13 mouse cellular contexts compared by ENCODE assay signal in the genomic region with DNA sequence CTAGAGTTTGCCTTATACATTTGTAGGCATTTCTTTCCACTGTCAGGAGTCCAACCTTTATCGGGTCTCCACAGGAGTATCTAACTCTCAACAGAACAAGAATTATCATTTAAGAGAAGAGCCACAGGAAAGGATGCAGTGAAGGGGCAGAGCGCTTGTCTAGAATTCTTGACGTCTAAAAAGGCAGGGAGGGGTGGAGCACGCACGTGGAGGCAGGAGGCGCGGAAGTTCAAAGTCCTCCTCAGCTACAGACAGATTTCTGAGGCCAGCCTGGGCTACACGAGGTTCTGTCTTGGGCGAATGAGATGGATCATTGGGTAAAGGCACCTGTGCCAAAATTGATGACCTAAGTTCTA. TPM values are rescaled to one million over a fixed set of nuclear protein-coding genes. Genes with fewer than 3 reads are reported as not detected.
A peak's percentile ranks its signal among the peaks of the same experiment; 100 is the strongest.
DNase-seq lines count a peak whose midpoint lies in the region; ATAC-seq and TF ChIP-seq lines count a peak whose summit lies in the region.
"Had no signal": no experiment of that assay in that cellular context is flagged by ENCODE, and none has a peak within 500 bp of the region (broad histone marks: within the 10 kb centered on the region; RNA-seq: fewer than 3 reads in every experiment).

No protein-coding gene starts in this region.

- no peak for DNase-seq in midbrain, embryonic 14.5 days
- no peak for DNase-seq in limb, embryonic 14.5 days (ENCODE audit: low spot score)
- DNase-seq in midbrain, postnatal 0 days (ENCODE audit: low spot score) = no peak
- no peak for DNase-seq in thymus, adult 2 months
- DNase-seq: adrenal gland, adult 2 months; gastrocnemius, postnatal 25 days; lung, postnatal 4 days had no signal

- no peaks in the 10 kb centered on the region for H3K27me3 ChIP-seq in midbrain, embryonic 12.5 days
- H3K27me3 ChIP-seq in midbrain, embryonic 14.5 days (ENCODE audit: control insufficient read depth, insufficient read depth, low read length) = no peaks in the 10 kb centered on the region
- H3K27me3 ChIP-seq in forebrain, embryonic 12.5 days = no peaks in the 10 kb centered on the region
- H3K27me3 ChIP-seq in limb, embryonic 14.5 days (ENCODE audit: control insufficient read depth, insufficient read depth, low read length) = no peaks in the 10 kb centered on the region
- no peaks in the 10 kb centered on the region for H3K27me3 ChIP-seq in midbrain, postnatal 0 days (ENCODE audit: insufficient read depth, low read length)
- no peaks in the 10 kb centered on the region for H3K27me3 ChIP-seq in thymus, adult 2 months (ENCODE audit: control insufficient read depth, insufficient read depth, low read length)
- H3K27me3 ChIP-seq: limb, embryonic 15.5 days had no signal

- no peak overlapping the region for H3K4me3 ChIP-seq in midbrain, embryonic 12.5 days
- no peak overlapping the region for H3K4me3 ChIP-seq in midbrain, embryonic 14.5 days (replicated peaks; ENCODE audit: low read depth, low read length)
- H3K4me3 ChIP-seq in forebrain, embryonic 12.5 days (replicated peaks) = no peak overlapping the region
- no peak overlapping the region for H3K4me3 ChIP-seq in limb, embryonic 14.5 days (replicated peaks; ENCODE audit: low read length)
- H3K4me3 ChIP-seq in midbrain, postnatal 0 days (ENCODE audit: low read depth, low read length) = no peak overlapping the region
- no peak overlapping the region for H3K4me3 ChIP-seq in thymus, adult 2 months (ENCODE audit: control insufficient read depth, insufficient read depth, low read length)
- H3K4me3 ChIP-seq: heart, embryonic 13.5 days; limb, embryonic 15.5 days; myocyte had no signal

- no peak overlapping the region for H3K27ac ChIP-seq in midbrain, embryonic 12.5 days (replicated peaks)
- no peak overlapping the region for H3K27ac ChIP-seq in midbrain, embryonic 14.5 days (replicated peaks; ENCODE audit: low read depth, low read length)
- H3K27ac ChIP-seq in forebrain, embryonic 12.5 days = peak overlapping the region; percentile 39; the same call in 1 of the 2 replicates
- H3K27ac ChIP-seq in limb, embryonic 14.5 days (replicated peaks; ENCODE audit: low read depth, low read length) = 0 out of 2 replicates have a peak overlapping the region, but pooled peaks have one; percentile 3
- no peak overlapping the region for H3K27ac ChIP-seq in midbrain, postnatal 0 days (ENCODE audit: low read depth, low read length)
- no peak overlapping the region for H3K27ac ChIP-seq in thymus, adult 2 months (ENCODE audit: control insufficient read depth, insufficient read depth, low read length)
- H3K27ac ChIP-seq: heart, embryonic 13.5 days; limb, embryonic 15.5 days had no signal

- 57% methylated on average over 9 of the region's 9 CpGs for WGBS in midbrain, embryonic 12.5 days
- 53% methylated on average over 9 of the region's 9 CpGs for WGBS in midbrain, embryonic 14.5 days
- WGBS in forebrain, embryonic 12.5 days = 57% methylated on average over 9 of the region's 9 CpGs
- 71% methylated on average over 9 of the region's 9 CpGs for WGBS in limb, embryonic 14.5 days
- 53% methylated on average over 9 of the region's 9 CpGs for WGBS in midbrain, postnatal 0 days
- 83% methylated on average over 9 of the region's 9 CpGs for WGBS in thymus, adult 2 months

- no peak for TF ChIP-seq CTCF in midbrain, postnatal 0 days (IDR thresholded peaks at IDR 0.05)
- TF ChIP-seq CTCF in thymus, adult 2 months (IDR thresholded peaks at IDR 0.05; ENCODE audit: borderline replicate concordance, control insufficient read depth, extremely low read depth, insufficient read depth, low read length, poor library complexity) = no peak

- H3K9ac ChIP-seq in midbrain, embryonic 12.5 days (replicated peaks) = no peak overlapping the region; the same call in 1 of the 2 replicates
- H3K9ac ChIP-seq in midbrain, embryonic 14.5 days (replicated peaks; ENCODE audit: low read length) = no peak overlapping the region
- H3K9ac ChIP-seq in forebrain, embryonic 12.5 days = no peak overlapping the region
- no peak overlapping the region for H3K9ac ChIP-seq in limb, embryonic 14.5 days (ENCODE audit: low read depth, low read length, severe bottlenecking)
- no peak overlapping the region for H3K9ac ChIP-seq in midbrain, postnatal 0 days (replicated peaks; ENCODE audit: low read length, poor library complexity, severe bottlenecking)
- H3K9ac ChIP-seq: heart, embryonic 13.5 days; limb, embryonic 15.5 days had no signal

- no peak for TF ChIP-seq POLR2A in limb, embryonic 14.5 days (IDR thresholded peaks at IDR 0.05; ENCODE audit: borderline replicate concordance, extremely low read depth, insufficient read depth, insufficient read length)
- TF ChIP-seq POLR2A in thymus, adult 2 months (IDR thresholded peaks at IDR 0.05; ENCODE audit: control insufficient read depth, extremely low read depth, insufficient read depth, low read length, poor library complexity) = no peak

- H3K4me1 ChIP-seq in midbrain, embryonic 12.5 days = peaks cover 13% of the 10 kb centered on the region
- no peaks in the 10 kb centered on the region for H3K4me1 ChIP-seq in midbrain, embryonic 14.5 days (ENCODE audit: control insufficient read depth, insufficient read depth, low read length)
- peaks cover 17% of the 10 kb centered on the region for H3K4me1 ChIP-seq in forebrain, embryonic 12.5 days
- no peaks in the 10 kb centered on the region for H3K4me1 ChIP-seq in limb, embryonic 14.5 days (ENCODE audit: control insufficient read depth, insufficient read depth, low read length)
- H3K4me1 ChIP-seq in midbrain, postnatal 0 days (ENCODE audit: insufficient read depth, low read length) = no peaks in the 10 kb centered on the region
- H3K4me1 ChIP-seq in thymus, adult 2 months (replicated peaks; ENCODE audit: control insufficient read depth, insufficient read depth, low read length) = no peaks in the 10 kb centered on the region; the same call in 1 of the 2 replicates

- ATAC-seq in midbrain, embryonic 12.5 days (ENCODE audit: low FRiP score, low read depth) = no peak
- no peak for ATAC-seq in midbrain, embryonic 14.5 days (ENCODE audit: low FRiP score, low TSS enrichment)
- ATAC-seq in forebrain, embryonic 12.5 days (ENCODE audit: low FRiP score) = no peak; the same call in 1 of the 2 replicates
- ATAC-seq in limb, embryonic 14.5 days (ENCODE audit: low FRiP score, low read depth) = no peak
- no peak for ATAC-seq in midbrain, postnatal 0 days (ENCODE audit: low FRiP score)
- no peak for ATAC-seq in erythroblast, adult 5-6 weeks (replicated peaks; ENCODE audit: low FRiP score, poor library complexity, severe bottlenecking)

- H3K36me3 ChIP-seq in midbrain, embryonic 12.5 days = no peaks in the 10 kb centered on the region
- H3K36me3 ChIP-seq in midbrain, embryonic 14.5 days (ENCODE audit: control insufficient read depth, insufficient read depth, low read length) = no peaks in the 10 kb centered on the region
- no peaks in the 10 kb centered on the region for H3K36me3 ChIP-seq in forebrain, embryonic 12.5 days (replicated peaks)
- no peaks in the 10 kb centered on the region for H3K36me3 ChIP-seq in limb, embryonic 14.5 days (ENCODE audit: control insufficient read depth, insufficient read depth, low read length)
- H3K36me3 ChIP-seq in midbrain, postnatal 0 days (ENCODE audit: insufficient read depth, low read length) = no peaks in the 10 kb centered on the region
- H3K36me3 ChIP-seq in thymus, adult 2 months (ENCODE audit: control insufficient read depth, insufficient read depth, low read length) = no peaks in the 10 kb centered on the region
- H3K36me3 ChIP-seq: heart, embryonic 13.5 days; limb, embryonic 15.5 days had no signal

- H3K9me3 ChIP-seq in midbrain, embryonic 12.5 days = no peaks in the 10 kb centered on the region
- no peaks in the 10 kb centered on the region for H3K9me3 ChIP-seq in midbrain, embryonic 14.5 days (ENCODE audit: control insufficient read depth, low read length)
- H3K9me3 ChIP-seq in forebrain, embryonic 12.5 days = no peaks in the 10 kb centered on the region
- no peaks in the 10 kb centered on the region for H3K9me3 ChIP-seq in limb, embryonic 14.5 days (ENCODE audit: control insufficient read depth, low read length)
- no peaks in the 10 kb centered on the region for H3K9me3 ChIP-seq in midbrain, postnatal 0 days (ENCODE audit: low read length)
- H3K9me3 ChIP-seq: heart, embryonic 13.5 days; limb, embryonic 15.5 days had no signal

- peak overlapping the region; percentile 36 for H3K4me2 ChIP-seq in midbrain, embryonic 12.5 days (replicated peaks)
- no peak overlapping the region for H3K4me2 ChIP-seq in midbrain, embryonic 14.5 days (ENCODE audit: low read length)
- H3K4me2 ChIP-seq in forebrain, embryonic 12.5 days = peak overlapping the region; percentile 34
- no peak overlapping the region for H3K4me2 ChIP-seq in limb, embryonic 14.5 days (replicated peaks; ENCODE audit: low read depth, low read length, severe bottlenecking)
- peak overlapping the region; percentile 28; the same call in 1 of the 2 replicates for H3K4me2 ChIP-seq in midbrain, postnatal 0 days (ENCODE audit: low read depth, low read length, poor library complexity, severe bottlenecking)
- H3K4me2 ChIP-seq: limb, embryonic 15.5 days had no signal

RNA-seq across cellular contexts. Expression of a gene that starts 23.7 kb away (rescaled TPM):
- polyA plus RNA-seq in midbrain, embryonic 12.5 days (2016; fragmentation: Nextera tagmentation; extraction: Ambion mirVana) = 2.4 and 2.8 TPM in 2 replicates
- 4.7 and 5.9 TPM in 2 replicates for polyA plus RNA-seq in midbrain, embryonic 14.5 days (2014; fragmentation: Nextera tagmentation; extraction: Ambion mirVana)
- polyA plus RNA-seq in forebrain, embryonic 12.5 days (2016; fragmentation: Nextera tagmentation; extraction: Ambion mirVana) = 3.5 and 3.7 TPM in 2 replicates
- polyA plus RNA-seq in limb, embryonic 14.5 days (2012; rRNA removed) = 2.4 and 3.1 TPM in 2 replicates
- 1.0 and 1.1 TPM in 2 replicates for polyA plus RNA-seq in limb, embryonic 14.5 days (2014; fragmentation: Nextera tagmentation; extraction: Ambion mirVana)
- 5.8 and 8.4 TPM in 2 replicates for total RNA-seq in midbrain, postnatal 0 days (2014; rRNA removed)
- polyA plus RNA-seq in midbrain, postnatal 0 days (2015; fragmentation: Nextera tagmentation; extraction: Ambion mirVana) = 3.2 and 3.8 TPM in 2 replicates
- polyA plus RNA-seq in thymus, adult 2 months (2012; rRNA removed) = 2.7 and 2.9 TPM in 2 replicates
- total RNA-seq in erythroblast, adult 5-6 weeks (2015; ENCODE audit: low replicate concordance) = 7.5 and 9.2 TPM in 2 replicates
- 4.7 and 4.9 TPM in 2 replicates for total RNA-seq in erythroblast, adult 5-6 weeks (2017; ENCODE audit: low replicate concordance)

Comparison
In these comparisons a context has a peak if more than half of its experiments do, and no peak if none do; other contexts are left out.
1. H3K4me2 ChIP-seq: peak in midbrain, embryonic 12.5 days (single experiment), forebrain, embryonic 12.5 days (single experiment) and midbrain, postnatal 0 days (single experiment); none in midbrain, embryonic 14.5 days (single experiment) and limb, embryonic 14.5 days (single experiment).
2. H3K27ac ChIP-seq: peak in forebrain, embryonic 12.5 days (single experiment) and limb, embryonic 14.5 days (single experiment); none in midbrain, embryonic 12.5 days (single experiment), midbrain, embryonic 14.5 days (single experiment), midbrain, postnatal 0 days (single experiment) and thymus, adult 2 months (single experiment).